Mouse (Mus musculus) liver, embryonic 14.5 days (tissue): ENCODE measurements around the gene Rbm8a. TPM values are rescaled to one million over a fixed set of nuclear protein-coding genes. Genes with fewer than 3 reads are reported as not detected.

Experiments
- ATAC-seq: fragments of 200-750 bp; cut with Nextera tagmentation; 2 replicates; pipeline ENCODE4 v1.8.0; 2017; ENCODE audit warnings: moderate number of reproducible peaks, mild to moderate bottlenecking, moderate library complexity; ENCODE audit not compliant: insufficient read depth
- DNase-seq, 3 experiments: peaks; one replicate each; pipeline ENCODE4 v3.0.0-alpha.2; 2012 to 2013; ENCODE audit warnings: low read depth in 3 of 3, low spot score in 3 of 3
- H3K27ac ChIP-seq: fragments of 300-500 bp; sonication (generic); 2 replicates; pipeline ENCODE4 v1.5.1; 2014; ENCODE audit warnings: moderate library complexity, mild to moderate bottlenecking, control low read depth, inconsistent platforms
- H3K27me3 ChIP-seq: fragments of 300-500 bp; sonication (generic); 2 replicates; pipeline ENCODE4 v1.6.1; 2014; ENCODE audit warnings: mild to moderate bottlenecking, low read length, moderate library complexity; ENCODE audit not compliant: control insufficient read depth, insufficient read depth
- H3K36me3 ChIP-seq: fragments of 300-500 bp; sonication (generic); replicated peaks from 2 replicates; pipeline ENCODE4 v1.6.1; 2014; ENCODE audit warnings: low read depth; ENCODE audit not compliant: control insufficient read depth, insufficient read depth
- H3K4me1 ChIP-seq, 2 experiments: fragments of 200-500 bp in 1 of 2; fragments of 300-500 bp in 1 of 2; sonication (generic) in 1 of 2; replicated peaks; 2 replicates each; pipeline ENCODE4 v1.6.1; 2012 to 2014; ENCODE audit warnings: antibody characterized with exemption in 1 of 2, inconsistent platforms in 1 of 2, low read length in 1 of 2; ENCODE audit not compliant: control insufficient read depth in 2 of 2, insufficient read depth in 2 of 2
- H3K4me2 ChIP-seq: fragments of 300-500 bp; sonication (generic); 2 replicates; pipeline ENCODE4 v1.6.1; 2014; ENCODE audit warnings: low read depth, mild to moderate bottlenecking, control low read depth, moderate library complexity
- H3K4me3 ChIP-seq, 2 experiments: fragments of 200-500 bp in 1 of 2; fragments of 300-500 bp in 1 of 2; sonication (generic) in 1 of 2; 2 replicates each; pipeline ENCODE4 v1.5.1; 2012 to 2014; ENCODE audit warnings: low read depth in 2 of 2, low read length in 2 of 2, mild to moderate bottlenecking in 2 of 2, control low read depth in 1 of 2, inconsistent platforms in 1 of 2, moderate library complexity in 1 of 2; ENCODE audit not compliant: insufficient read depth in 1 of 2
- H3K9ac ChIP-seq: fragments of 300-500 bp; sonication (generic); replicated peaks from 2 replicates; pipeline ENCODE4 v1.6.1; 2014; ENCODE audit warnings: mild to moderate bottlenecking, control low read depth, moderate library complexity
- H3K9me3 ChIP-seq: fragments of 300-500 bp; sonication (generic); 2 replicates; pipeline ENCODE4 v1.6.1; 2016; ENCODE audit warnings: low read length, mixed read lengths; ENCODE audit not compliant: control insufficient read depth
- CTCF ChIP-seq: IDR thresholded peaks from 2 replicates; pipeline ENCODE4 v1.5.1; 2016; ENCODE audit warnings: antibody characterized with exemption, low read depth, control low read depth
- EP300 ChIP-seq: IDR thresholded peaks from 2 replicates; pipeline ENCODE4 v1.6.1; 2016; ENCODE audit warnings: antibody characterized with exemption, low read depth
- WGBS: fragments of 180-500 bp; shearing (Covaris S2); extraction: QIAGEN DNeasy Blood & Tissue Kit; methylation state at CpG from one replicate; pipeline ENCODE4 v1.1.7; 2014; ENCODE audit not compliant: insufficient replicate concordance; 5-methylcytosine and 5-hydroxymethylcytosine counted together
- polyA plus RNA-seq, 2 experiments: library from polyadenylated mRNA; depleted of rRNA in 1 of 2; stranded (reverse) in 1 of 2; unstranded in 1 of 2; fragments of >200 nt; fragmentation: Nextera tagmentation in 1 of 2; extraction: Ambion mirVana in 1 of 2; gene quantifications; 2 replicates each; pipeline versions ENCODE4 v1.2.1 to v1.2.3; 2012 to 2014

Gene Rbm8a
- polyA plus RNA-seq, 2 experiments, result 22.8 to 69.1 TPM

- Histone ChIP-seq H3K27me3 (peaks cover 11% of the 10 kb centered on the region), H3K9me3 (no peaks in the 10 kb centered on the region), H3K9ac (no peak overlapping the region), H3K4me2 (no peak overlapping the region), H3K4me1 (no peaks in the 10 kb centered on the region), H3K27ac (no peak overlapping the region), H3K36me3 (no peaks in the 10 kb centered on the region), H3K4me3 (no peak overlapping the region)
- no peak for ATAC-seq
- TF ChIP-seq EP300 (no peak), CTCF (no peak)
- no peak for DNase-seq
- 64% methylated on average over 4 of the region's 4 CpGs for WGBS
Observed at GRCm38 (mm10) chr3:96606618-96607017, 23.1 kb upstream of the Rbm8a start.

DNA sequence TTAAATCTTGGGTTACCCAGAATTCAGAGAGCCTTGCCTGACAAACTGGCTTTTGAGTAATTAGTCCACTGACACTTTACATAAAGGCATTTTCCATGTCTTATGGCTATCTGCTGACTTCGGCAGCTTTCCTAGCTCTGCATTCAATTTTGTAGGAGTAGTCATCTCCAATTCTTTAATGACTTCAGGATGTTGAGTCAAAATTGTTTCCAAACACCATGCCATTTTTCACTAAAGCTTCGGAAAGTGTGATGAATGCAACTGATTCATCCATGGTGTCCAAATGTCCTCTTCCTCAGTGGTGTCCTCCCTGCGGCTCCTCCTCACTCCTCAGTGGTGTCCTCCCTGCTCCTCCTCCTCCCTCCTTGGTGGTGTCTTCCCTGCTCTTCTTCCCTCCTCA, 11.8 kb upstream of the Rbm8a start:
- TF ChIP-seq CTCF, result no peak
- TF ChIP-seq EP300, result no peak
- Histone ChIP-seq H3K4me3 (no peak overlapping the region), H3K27me3 (no peaks in the 10 kb centered on the region), H3K9ac (no peak overlapping the region), H3K4me2 (no peak overlapping the region), H3K9me3 (no peaks in the 10 kb centered on the region), H3K36me3 (no peaks in the 10 kb centered on the region), H3K4me1 (no peaks in the 10 kb centered on the region), H3K27ac (no peak overlapping the region)
- ATAC-seq (no peak), DNase-seq (no peak)
- 78% methylated on average over 3 of the region's 3 CpGs for WGBS

- no peak overlapping the region for H3K9ac ChIP-seq
- TF ChIP-seq CTCF (no peak), EP300 (no peak)
- DNase-seq (no peak), ATAC-seq (no peak)
- no peak overlapping the region for H3K4me3 ChIP-seq
- H3K36me3 ChIP-seq, result no peaks in the 10 kb centered on the region; the same call in 1 of the 2 replicates
- no peak overlapping the region for H3K27ac ChIP-seq
- 78% methylated on average over 4 of the region's 4 CpGs for WGBS
- H3K27me3 ChIP-seq, result no peaks in the 10 kb centered on the region
- no peaks in the 10 kb centered on the region for H3K9me3 ChIP-seq
- H3K4me2 ChIP-seq, result no peak overlapping the region
- no peaks in the 10 kb centered on the region for H3K4me1 ChIP-seq
Observed at GRCm38 (mm10) chr3:96623201-96623600, 6.5 kb upstream of the Rbm8a start.

- TF ChIP-seq EP300, result no peak
- no peaks in the 10 kb centered on the region for H3K27me3 ChIP-seq
- H3K4me3 ChIP-seq, result no peak overlapping the region
- ATAC-seq (no peak), DNase-seq (no peak)
- no peak overlapping the region for H3K27ac ChIP-seq
- no peaks in the 10 kb centered on the region for H3K9me3 ChIP-seq
- peaks cover 21 to 27% of the 10 kb centered on the region in 2 experiments for H3K4me1 ChIP-seq
- H3K9ac ChIP-seq, result no peak overlapping the region
- no peak overlapping the region for H3K4me2 ChIP-seq
- H3K36me3 ChIP-seq, result peaks cover 16% of the 10 kb centered on the region
Observed at GRCm38 (mm10) chr3:96632058-96632457, 2.3 kb downstream of the Rbm8a start.

GRCm38 (mm10) chr3:96634015-96634414, 4.3 kb downstream of the Rbm8a start:
- ATAC-seq, result no peak
- H3K27me3 ChIP-seq, result no peaks in the 10 kb centered on the region
- no peak for TF ChIP-seq CTCF
- TF ChIP-seq EP300, result no peak
- no peak overlapping the region for H3K27ac ChIP-seq
- no peak overlapping the region for H3K9ac ChIP-seq
- no peaks in the 10 kb centered on the region for H3K9me3 ChIP-seq
- peaks cover 16% of the 10 kb centered on the region for H3K36me3 ChIP-seq
- peaks cover 19 to 21% of the 10 kb centered on the region in 2 experiments for H3K4me1 ChIP-seq
- no peak overlapping the region for H3K4me3 ChIP-seq
- no peak overlapping the region for H3K4me2 ChIP-seq
- WGBS, result 43% methylated on average over 1 of the region's 1 CpGs
- no peak for DNase-seq
